Mouse (Mus musculus) heart, embryonic 14.5 days (tissue): ENCODE data around the gene Kdm2b. TPM values are rescaled to one million over a fixed set of nuclear protein-coding genes. Genes with fewer than 3 reads are reported as not detected.
A peak's percentile ranks its signal among the peaks of the same experiment; 100 is the strongest.

Experiments used
- ATAC-seq: fragments of 200-750 bp; cut with Nextera tagmentation; 2 replicates; pipeline ENCODE4 v1.8.0; 2017; ENCODE audit warnings: low read depth, moderate TSS enrichment; ENCODE audit not compliant: insufficient number of reproducible peaks, insufficient read depth, low FRiP score
- H3K27ac ChIP-seq, 2 experiments: fragments of 200-500 bp in 1 of 2; fragments of 300-500 bp in 1 of 2; sonication (generic) in 1 of 2; replicated peaks in 1 of 2; 2 replicates each; pipeline ENCODE4 v1.5.1; 2012 to 2014; ENCODE audit warnings: low read depth in 2 of 2, low read length in 2 of 2, control low read depth in 1 of 2, mild to moderate bottlenecking in 1 of 2, mixed read lengths in 1 of 2; ENCODE audit not compliant: control insufficient read depth in 1 of 2, insufficient read depth in 1 of 2
- H3K27me3 ChIP-seq: fragments of 300-500 bp; sonication (generic); 2 replicates; pipeline ENCODE4 v1.6.1; 2014; ENCODE audit warnings: mild to moderate bottlenecking, low read length, control low read depth; ENCODE audit not compliant: control insufficient read depth, insufficient read depth
- H3K36me3 ChIP-seq: fragments of 300-500 bp; sonication (generic); 2 replicates; pipeline ENCODE4 v1.6.1; 2014; ENCODE audit warnings: mild to moderate bottlenecking, control low read depth, low read length, mixed read lengths; ENCODE audit not compliant: control insufficient read depth, insufficient read depth
- H3K4me1 ChIP-seq, 2 experiments: fragments of 200-500 bp in 1 of 2; fragments of 300-500 bp in 1 of 2; sonication (generic) in 1 of 2; 2 replicates each; pipeline ENCODE4 v1.6.1; 2012 to 2014; ENCODE audit warnings: low read length in 2 of 2, control low read depth in 1 of 2, mixed read lengths in 1 of 2; ENCODE audit not compliant: control insufficient read depth in 2 of 2, insufficient read depth in 2 of 2
- H3K4me2 ChIP-seq: fragments of 300-500 bp; sonication (generic); 2 replicates; pipeline ENCODE4 v1.6.1; 2014; ENCODE audit warnings: mild to moderate bottlenecking, low read length
- H3K4me3 ChIP-seq, 2 experiments: fragments of 200-500 bp in 1 of 2; fragments of 300-500 bp in 1 of 2; sonication (generic) in 1 of 2; 2 replicates each; pipeline ENCODE4 v1.5.1; 2012 to 2014; ENCODE audit warnings: low read length in 2 of 2, mild to moderate bottlenecking in 2 of 2, control low read depth in 1 of 2, low read depth in 1 of 2, moderate library complexity in 1 of 2; ENCODE audit not compliant: control insufficient read depth in 1 of 2, insufficient read depth in 1 of 2
- H3K9ac ChIP-seq: fragments of 300-500 bp; sonication (generic); 2 replicates; pipeline ENCODE4 v1.6.1; 2014; ENCODE audit warnings: mild to moderate bottlenecking, low read length
- H3K9me3 ChIP-seq: fragments of 300-500 bp; sonication (generic); 2 replicates; pipeline ENCODE4 v1.6.1; 2016; ENCODE audit warnings: low read length, control low read depth; ENCODE audit not compliant: control insufficient read depth
- whole genome bisulfite sequencing: fragments of 180-500 bp; shearing (Covaris S2); extraction: QIAGEN DNeasy Blood & Tissue Kit; methylation state at CpG from one replicate; pipeline ENCODE4 v1.1.7; 2014; 5-methylcytosine and 5-hydroxymethylcytosine counted together
- polyA plus RNA-seq: library from polyadenylated mRNA; unstranded; fragments of >200 nt; fragmentation: Nextera tagmentation; extraction: Ambion mirVana; gene quantifications from 2 replicates; pipeline ENCODE4 v1.2.1, GENCODE M21; 2014

Kdm2b gene
- polyA plus RNA-seq, 1 experiment from 2014 or later, result 24.2 TPM

DNA sequence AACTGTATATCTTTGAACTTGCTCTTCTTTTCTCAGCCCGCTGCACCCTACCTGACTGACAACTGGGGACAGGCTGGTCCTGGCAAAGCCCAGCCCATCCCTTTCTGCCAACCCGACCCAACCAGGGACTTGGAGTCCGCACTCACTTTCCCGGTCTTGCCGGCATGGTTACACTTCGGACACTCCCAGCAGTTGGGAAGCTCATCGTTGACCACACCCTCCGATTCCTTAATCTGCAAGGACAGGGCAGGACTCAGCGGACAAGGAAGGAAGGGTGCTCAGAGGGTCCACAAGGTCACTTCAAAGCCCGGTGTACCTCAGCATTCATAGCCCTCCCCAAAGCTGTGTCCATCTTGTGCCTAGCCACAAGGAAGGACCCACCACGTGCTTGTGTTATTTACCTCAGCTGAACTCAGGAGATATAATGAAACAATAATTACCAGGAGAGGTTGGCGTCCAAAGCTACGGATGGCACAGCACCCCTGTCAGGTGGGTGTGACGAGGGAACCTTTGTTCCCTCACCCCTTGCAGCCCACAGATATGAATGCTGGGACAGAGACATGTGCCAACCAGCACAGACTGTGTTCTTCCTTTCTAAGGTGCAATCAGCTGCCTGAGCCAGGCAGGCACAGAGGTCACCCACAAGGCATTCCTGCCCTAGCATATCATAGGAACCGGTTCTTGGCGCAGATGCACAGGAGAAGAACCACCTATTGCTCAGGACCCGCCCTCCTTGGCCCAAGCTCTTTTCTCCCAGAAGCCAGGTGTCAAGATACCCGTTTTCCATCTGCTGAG, 107.2 kb downstream of the Kdm2b start:
- no peak overlapping the region for H3K4me2 ChIP-seq
- H3K27ac ChIP-seq, result no peak overlapping the region
- H3K9ac ChIP-seq, result no peak overlapping the region
- H3K36me3 ChIP-seq, result peaks cover 53% of the 10 kb centered on the region
- peaks cover 0 to 16% of the 10 kb centered on the region in 2 experiments; a peak in 3 of 4 replicates for H3K4me1 ChIP-seq
- H3K9me3 ChIP-seq, result no peaks in the 10 kb centered on the region
- no peaks in the 10 kb centered on the region for H3K27me3 ChIP-seq
- no peak for ATAC-seq
- H3K4me3 ChIP-seq, result no peak overlapping the region
- WGBS, result 88% methylated on average over 18 of the region's 18 CpGs

DNA sequence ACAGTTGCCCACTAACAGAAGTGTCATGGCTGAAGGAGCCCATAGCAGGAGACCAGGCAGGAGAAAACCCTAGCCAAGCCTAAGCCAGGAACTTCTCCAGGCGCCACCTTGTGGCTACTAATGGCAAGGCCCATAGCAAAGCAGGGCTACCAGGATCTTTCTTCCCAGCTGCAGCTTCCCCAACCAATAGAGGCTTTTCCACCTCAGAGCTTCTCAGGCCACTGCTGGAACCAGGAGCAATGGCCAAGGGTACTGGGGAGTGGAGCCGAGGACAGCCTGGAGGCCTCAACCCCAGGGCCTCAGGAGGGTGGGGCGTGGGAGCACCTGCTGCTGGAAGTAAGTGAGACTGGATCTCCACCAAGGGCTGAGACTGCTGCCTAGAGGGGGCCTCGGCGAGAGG, 108.3 kb downstream of the Kdm2b start:
- ATAC-seq, result peak; percentile 36; the same call in 1 of the 2 replicates
- H3K9ac ChIP-seq, result no peak overlapping the region
- peaks cover 0 to 16% of the 10 kb centered on the region in 2 experiments; a peak in 3 of 4 replicates for H3K4me1 ChIP-seq
- H3K4me2 ChIP-seq, result no peak overlapping the region
- peaks cover 65% of the 10 kb centered on the region for H3K36me3 ChIP-seq
- H3K27ac ChIP-seq, result no peak overlapping the region
- no peak overlapping the region for H3K4me3 ChIP-seq
- no peaks in the 10 kb centered on the region for H3K27me3 ChIP-seq
- 61% methylated on average over 5 of the region's 5 CpGs for WGBS
- H3K9me3 ChIP-seq, result no peaks in the 10 kb centered on the region

DNA sequence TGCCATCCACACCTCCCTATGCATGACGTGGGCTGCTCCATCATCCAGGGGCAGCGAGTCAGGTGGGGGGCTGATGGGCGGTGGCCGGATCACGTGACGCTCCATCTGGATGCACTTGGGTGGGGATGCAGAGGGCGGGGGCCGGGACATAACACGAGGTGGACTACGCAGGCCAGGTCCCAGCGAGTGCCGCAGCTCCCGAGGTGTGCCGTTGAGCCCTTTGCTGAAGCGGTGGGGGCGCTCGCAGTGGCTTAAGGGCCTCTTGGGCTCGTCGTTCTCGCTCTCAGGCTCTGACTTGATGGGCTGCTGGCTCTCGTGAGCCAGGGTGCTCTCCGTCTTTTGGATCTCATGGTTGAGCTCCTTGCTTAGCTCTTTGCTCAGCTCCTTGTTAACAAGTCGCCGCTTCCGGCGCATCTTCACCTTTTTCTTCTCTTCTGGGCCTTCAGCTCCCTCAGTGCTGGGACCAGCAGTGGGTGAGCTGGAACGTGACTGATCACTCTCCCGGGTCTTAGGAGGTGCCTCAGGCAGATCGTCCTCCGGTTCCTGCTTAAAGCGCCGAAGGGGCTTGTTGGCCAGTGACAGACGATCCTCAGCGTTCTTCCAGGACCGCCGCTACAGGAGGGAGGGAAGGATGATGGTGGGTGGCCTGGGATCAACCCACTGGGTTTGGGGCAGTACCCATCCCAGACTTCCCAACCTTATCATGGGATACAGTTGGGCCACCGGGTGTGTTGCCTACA, 109.2 kb downstream of the Kdm2b start:
- Histone ChIP-seq H3K4me2 (no peak overlapping the region), H3K4me3 (no peak overlapping the region), H3K4me1 (peaks cover 0 to 13% of the 10 kb centered on the region in 2 experiments; a peak in 2 of 4 replicates), H3K27me3 (no peaks in the 10 kb centered on the region), H3K9ac (no peak overlapping the region), H3K36me3 (peaks cover 74% of the 10 kb centered on the region), H3K27ac (no peak overlapping the region), H3K9me3 (no peaks in the 10 kb centered on the region)
- WGBS, result 88% methylated on average over 37 of the region's 37 CpGs
- no peak for ATAC-seq

DNA sequence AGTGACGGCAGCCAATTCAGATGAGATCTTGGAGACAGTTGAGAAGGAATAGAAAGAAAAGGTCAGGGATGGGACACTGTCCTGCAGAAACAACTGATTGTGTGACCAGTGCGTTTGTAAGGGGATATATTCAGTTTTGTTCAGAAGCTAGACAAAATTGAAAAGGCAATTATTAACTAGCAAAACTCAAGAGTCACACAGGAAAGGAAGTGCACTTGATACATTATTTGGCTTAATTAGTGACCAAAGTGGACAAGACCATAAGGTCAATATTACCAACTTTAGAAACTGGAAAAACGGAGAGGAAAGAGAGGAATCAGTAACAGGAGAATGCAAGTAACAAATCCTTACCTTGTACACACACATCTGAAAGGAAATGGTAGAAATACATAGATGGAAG, 113.0 kb downstream of the Kdm2b start:
- H3K27ac ChIP-seq, result no peak overlapping the region
- no peak overlapping the region for H3K9ac ChIP-seq
- peaks cover 88% of the 10 kb centered on the region for H3K36me3 ChIP-seq
- H3K9me3 ChIP-seq, result no peaks in the 10 kb centered on the region
- no peak for ATAC-seq
- H3K4me3 ChIP-seq, result no peak overlapping the region
- 81% methylated on average over 3 of the region's 3 CpGs for WGBS
- no peak overlapping the region for H3K4me2 ChIP-seq
- H3K4me1 ChIP-seq, result no peaks in the 10 kb centered on the region
- H3K27me3 ChIP-seq, result no peaks in the 10 kb centered on the region

DNA sequence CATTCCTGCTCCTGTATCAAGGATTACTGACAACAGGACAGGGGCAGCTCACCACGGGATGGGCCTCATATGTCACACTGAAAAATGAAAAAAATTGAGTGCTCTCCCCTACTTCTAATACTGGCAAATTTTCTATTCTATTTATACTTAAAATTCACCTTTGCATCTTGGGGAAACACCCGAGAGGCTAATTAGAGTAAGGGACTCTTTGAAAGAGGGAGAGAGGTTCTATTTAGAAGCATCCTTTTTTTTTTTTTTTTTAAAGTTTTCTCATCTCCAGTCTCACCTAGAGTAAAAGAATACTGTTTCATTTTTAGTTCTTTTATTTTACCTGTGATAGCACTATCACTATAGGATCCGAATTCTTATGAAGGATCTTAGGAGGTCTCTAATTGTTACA, 115.3 kb downstream of the Kdm2b start:
- no peaks in the 10 kb centered on the region for H3K27me3 ChIP-seq
- no peaks in the 10 kb centered on the region for H3K4me1 ChIP-seq
- H3K9me3 ChIP-seq, result no peaks in the 10 kb centered on the region
- H3K36me3 ChIP-seq, result peaks cover 80% of the 10 kb centered on the region
- no peak overlapping the region for H3K9ac ChIP-seq
- H3K27ac ChIP-seq, result no peak overlapping the region
- H3K4me3 ChIP-seq, result no peak overlapping the region
- ATAC-seq, result no peak
- no peak overlapping the region for H3K4me2 ChIP-seq
- WGBS, result 77% methylated on average over 3 of the region's 3 CpGs

DNA sequence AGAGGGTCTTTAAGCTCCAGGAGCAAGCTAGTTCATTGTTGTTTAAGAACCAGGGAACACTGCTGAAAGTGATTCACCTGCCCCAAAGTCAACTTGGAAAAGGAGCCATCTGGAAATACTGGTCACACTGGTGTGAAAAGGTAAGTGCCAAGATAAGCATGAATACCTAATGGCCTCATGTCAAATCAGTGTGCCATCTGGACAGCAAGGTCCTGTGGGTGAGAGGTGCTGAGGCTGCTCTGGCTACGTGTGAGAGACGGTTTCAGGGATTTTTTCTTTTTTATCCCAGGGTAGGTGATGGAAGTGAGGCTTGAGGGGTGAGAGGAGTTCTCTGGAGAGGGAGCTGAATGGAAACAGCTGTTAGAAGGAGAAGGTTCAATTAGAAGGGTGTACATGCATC, 116.0 kb downstream of the Kdm2b start:
- H3K4me1 ChIP-seq, result no peaks in the 10 kb centered on the region
- H3K9ac ChIP-seq, result no peak overlapping the region
- H3K27ac ChIP-seq, result no peak overlapping the region
- no peaks in the 10 kb centered on the region for H3K27me3 ChIP-seq
- no peak for ATAC-seq
- H3K4me3 ChIP-seq, result no peak overlapping the region
- no peaks in the 10 kb centered on the region for H3K9me3 ChIP-seq
- 68% methylated on average over 2 of the region's 2 CpGs for WGBS
- H3K36me3 ChIP-seq, result peaks cover 80% of the 10 kb centered on the region
- H3K4me2 ChIP-seq, result no peak overlapping the region

DNA sequence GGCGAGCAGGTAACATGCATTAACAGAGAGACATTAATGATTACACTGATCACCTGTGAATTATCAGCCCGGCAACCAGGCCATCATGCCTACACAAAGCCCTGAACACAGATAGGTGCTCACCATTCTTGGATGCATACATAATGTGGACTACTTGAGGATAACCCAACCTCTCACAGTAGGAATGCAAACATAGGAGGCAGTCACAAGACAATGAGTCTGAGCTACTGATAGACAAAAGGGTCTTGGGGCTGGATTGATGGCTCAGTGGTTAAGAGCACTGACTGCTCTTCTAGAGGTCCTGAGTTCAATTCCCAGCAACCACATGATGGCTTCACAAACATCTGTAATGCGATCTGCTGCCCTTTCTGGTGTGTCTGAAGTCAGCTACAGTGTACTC, 117.0 kb downstream of the Kdm2b start:
- H3K9me3 ChIP-seq, result no peaks in the 10 kb centered on the region
- no peak overlapping the region for H3K4me3 ChIP-seq
- peaks cover 80% of the 10 kb centered on the region for H3K36me3 ChIP-seq
- no peaks in the 10 kb centered on the region for H3K27me3 ChIP-seq
- H3K4me2 ChIP-seq, result no peak overlapping the region
- H3K9ac ChIP-seq, result no peak overlapping the region
- 89% methylated on average over 3 of the region's 3 CpGs for WGBS
- H3K4me1 ChIP-seq, result no peaks in the 10 kb centered on the region
- no peak for ATAC-seq
- no peak overlapping the region for H3K27ac ChIP-seq
